Mouse (Mus musculus) embryo, embryonic 11 days (tissue): ENCODE measurements at regions not wholly inside any gene's neighbourhood (a gene's known extent, or its start where the extent isn't known, plus 50 kb on each side); places are given as distances from the start of the nearest gene placed in this dataset.

Experiments
- DNase-seq: peaks from one replicate; pipeline ENCODE4 v3.0.0-alpha.2; 2015

- DNase-seq: peak; percentile 34
Observed at GRCm38 (mm10) chr7:77200903-77201302, 971.2 kb downstream of the Agbl1 start.

- no peak for DNase-seq
Observed at GRCm38 (mm10) chr7:77205604-77206003, 975.9 kb downstream of the Agbl1 start.

- DNase-seq: no peak
Observed at GRCm38 (mm10) chr7:77249391-77249790, 1019.7 kb downstream of the Agbl1 start.

GRCm38 (mm10) chr7:77287657-77288056 lies 1058.0 kb downstream of the Agbl1 start:
- peak; percentile 17 for DNase-seq

GRCm38 (mm10) chr7:77294984-77295642 lies 1065.4 kb downstream of the Agbl1 start:
- peak; percentile 2 for DNase-seq

GRCm38 (mm10) chr7:77303227-77303626 lies 1073.5 kb downstream of the Agbl1 start:
- peak; percentile 0 for DNase-seq

- peak; percentile 20 for DNase-seq
Observed at GRCm38 (mm10) chr7:77303935-77304334, 1074.2 kb downstream of the Agbl1 start.

- DNase-seq: no peak
Observed at GRCm38 (mm10) chr7:77305471-77305870, 1075.8 kb downstream of the Agbl1 start.

GRCm38 (mm10) chr7:77311661-77312060 lies 1082.0 kb downstream of the Agbl1 start:
- DNase-seq: no peak

GRCm38 (mm10) chr7:77325140-77325539 lies 1095.5 kb downstream of the Agbl1 start:
- DNase-seq: no peak

GRCm38 (mm10) chr7:77326836-77327235 lies 1097.1 kb downstream of the Agbl1 start:
- no peak for DNase-seq

GRCm38 (mm10) chr7:77327516-77327915 lies 1097.8 kb downstream of the Agbl1 start:
- no peak for DNase-seq

GRCm38 (mm10) chr7:77338630-77339029 lies 1108.9 kb downstream of the Agbl1 start:
- no peak for DNase-seq
